Mouse (Mus musculus): ENCODE data around the gene Adipor2. TPM values are rescaled to one million over a fixed set of nuclear protein-coding genes. Genes with fewer than 3 reads are reported as not detected.

The Adipor2 gene
- polyA plus RNA-seq, 1 experiment from 2014 or later, result 15.4 TPM

GRCm38 (mm10) chr6:119332111-119332510, 85.4 kb downstream of the Adipor2 start:
- Histone ChIP-seq H3K9me3 (replicated peaks; ENCODE audit: control insufficient read depth, low read length) (no peaks in the 10 kb centered on the region), H3K4me2 (ENCODE audit: low read depth, low read length) (no peak overlapping the region), H3K9ac (replicated peaks; ENCODE audit: low read length) (no peak overlapping the region), H3K4me1 (ENCODE audit: control insufficient read depth, insufficient read depth, low read length) (no peaks in the 10 kb centered on the region; the same call in 1 of the 2 replicates), H3K4me3 (ENCODE audit: low read depth, low read length) (no peak overlapping the region), H3K36me3 (replicated peaks; ENCODE audit: control insufficient read depth, insufficient read depth, low read depth, low read length) (no peaks in the 10 kb centered on the region), H3K27me3 (ENCODE audit: control insufficient read depth, insufficient read depth, low read length) (peaks cover 32% of the 10 kb centered on the region), H3K27ac (replicated peaks; ENCODE audit: low read depth, low read length) (no peak overlapping the region)
- no peak for ATAC-seq (replicated peaks; ENCODE audit: insufficient number of reproducible peaks, low FRiP score, low TSS enrichment, low read depth)
- WGBS, result 6% methylated on average over 1 of the region's 1 CpGs
- peak; percentile 21 for DNase-seq (ENCODE audit: low spot score)

- H3K4me3 ChIP-seq (ENCODE audit: low read depth, low read length), result peak within 1 kb of the TSS; percentile 29
- ATAC-seq (replicated peaks; ENCODE audit: insufficient number of reproducible peaks, low FRiP score, low TSS enrichment, low read depth), result no peak
- H3K9me3 ChIP-seq (replicated peaks; ENCODE audit: control insufficient read depth, low read length), result no peaks in the 10 kb centered on the region
- no peaks in the 10 kb centered on the region; the same call in 1 of the 2 replicates for H3K4me1 ChIP-seq (ENCODE audit: control insufficient read depth, insufficient read depth, low read length)
- peak; percentile 24 for DNase-seq (ENCODE audit: low spot score)
- H3K36me3 ChIP-seq (replicated peaks; ENCODE audit: control insufficient read depth, insufficient read depth, low read depth, low read length), result no peaks in the 10 kb centered on the region
- WGBS, result under 1% methylated on average over 31 of the region's 31 CpGs
- peaks cover 32% of the 10 kb centered on the region for H3K27me3 ChIP-seq (ENCODE audit: control insufficient read depth, insufficient read depth, low read length)
- H3K9ac ChIP-seq (replicated peaks; ENCODE audit: low read length), result no peak within 1 kb of the TSS
- no peak within 1 kb of the TSS for H3K27ac ChIP-seq (replicated peaks; ENCODE audit: low read depth, low read length)
- H3K4me2 ChIP-seq (ENCODE audit: low read depth, low read length), result peak within 1 kb of the TSS; percentile 53
Measured at GRCm38 (mm10) chr6:119330506-119330905, 87.0 kb downstream of the Adipor2 start, which contains the start of gene Lrtm2. Lrtm2 (minus strand) TSS chr6:119330766.

DNA sequence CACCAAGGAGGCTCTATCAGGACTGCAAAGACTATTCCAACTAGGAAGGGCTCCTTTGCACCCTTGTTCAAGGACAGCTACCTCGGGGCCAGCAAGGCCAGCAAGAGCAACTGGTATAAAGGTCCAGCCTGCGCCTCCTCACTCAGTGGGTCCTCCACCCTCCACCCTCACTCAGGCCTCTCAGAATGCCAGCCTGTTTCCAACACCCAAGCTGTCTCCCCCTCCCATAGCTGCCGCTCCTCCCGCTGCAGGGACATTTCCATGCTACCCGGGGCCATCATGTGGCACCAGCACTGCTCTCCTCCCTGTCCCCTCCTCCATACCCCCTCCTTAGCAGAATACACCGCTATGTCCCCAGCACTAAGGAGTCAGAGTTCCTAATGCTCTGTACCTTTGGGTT, 87.6 kb downstream of the Adipor2 start:
- no peaks in the 10 kb centered on the region; the same call in 1 of the 2 replicates for H3K4me1 ChIP-seq (ENCODE audit: control insufficient read depth, insufficient read depth, low read length)
- ATAC-seq (replicated peaks; ENCODE audit: insufficient number of reproducible peaks, low FRiP score, low TSS enrichment, low read depth), result no peak
- 14% methylated on average over 6 of the region's 6 CpGs for WGBS

DNA sequence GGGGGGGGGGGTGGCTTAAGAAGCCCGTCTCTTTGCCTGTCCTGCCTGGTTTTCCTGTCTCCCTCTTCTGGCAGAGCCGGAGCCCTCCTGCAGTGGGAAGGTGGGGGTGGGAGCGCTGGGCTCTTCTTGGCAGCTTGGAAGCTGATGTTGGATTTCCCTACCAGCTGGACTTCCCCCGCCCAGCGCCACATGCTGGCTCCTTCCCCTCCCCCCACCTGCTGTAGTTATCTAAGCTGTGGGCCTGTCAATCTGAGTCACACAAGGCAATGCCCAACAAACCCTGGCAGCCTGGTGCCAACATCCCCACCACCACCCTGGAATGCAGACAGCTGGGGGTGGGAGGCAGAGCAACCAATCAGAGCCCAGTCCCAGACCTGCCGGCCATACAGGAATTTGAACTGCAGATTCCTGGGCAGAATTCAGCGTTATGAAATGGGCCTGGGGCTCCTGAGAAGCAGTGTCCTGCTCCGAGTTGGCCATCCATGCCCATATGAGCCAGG, 88.2 kb downstream of the Adipor2 start:
- WGBS, result 3% methylated on average over 8 of the region's 8 CpGs
- no peak overlapping the region for H3K4me3 ChIP-seq (ENCODE audit: low read depth, low read length)

More for the DNA sequence above, 87.6 kb downstream of the Adipor2 start:
- Histone ChIP-seq H3K27ac (replicated peaks; ENCODE audit: low read depth, low read length) (no peak overlapping the region), H3K4me2 (ENCODE audit: low read depth, low read length) (peak overlapping the region; percentile 53; the same call in 1 of the 2 replicates), H3K27me3 (ENCODE audit: control insufficient read depth, insufficient read depth, low read length) (peaks cover 32% of the 10 kb centered on the region), H3K9ac (replicated peaks; ENCODE audit: low read length) (no peak overlapping the region), H3K9me3 (replicated peaks; ENCODE audit: control insufficient read depth, low read length) (no peaks in the 10 kb centered on the region), H3K4me3 (ENCODE audit: low read depth, low read length) (no peak overlapping the region), H3K36me3 (replicated peaks; ENCODE audit: control insufficient read depth, insufficient read depth, low read depth, low read length) (no peaks in the 10 kb centered on the region)
- no peak for DNase-seq (ENCODE audit: low spot score)

GRCm38 (mm10) chr6:119328521-119329115, 88.9 kb downstream of the Adipor2 start:
- Histone ChIP-seq H3K27me3 (ENCODE audit: control insufficient read depth, insufficient read depth, low read length) (peaks cover 32% of the 10 kb centered on the region), H3K4me3 (ENCODE audit: low read depth, low read length) (no peak overlapping the region), H3K9ac (replicated peaks; ENCODE audit: low read length) (no peak overlapping the region), H3K4me2 (ENCODE audit: low read depth, low read length) (no peak overlapping the region), H3K36me3 (replicated peaks; ENCODE audit: control insufficient read depth, insufficient read depth, low read depth, low read length) (no peaks in the 10 kb centered on the region), H3K27ac (replicated peaks; ENCODE audit: low read depth, low read length) (no peak overlapping the region), H3K9me3 (replicated peaks; ENCODE audit: control insufficient read depth, low read length) (no peaks in the 10 kb centered on the region), H3K4me1 (ENCODE audit: control insufficient read depth, insufficient read depth, low read length) (no peaks in the 10 kb centered on the region; the same call in 1 of the 2 replicates)
- ATAC-seq (replicated peaks; ENCODE audit: insufficient number of reproducible peaks, low FRiP score, low TSS enrichment, low read depth) (0 out of 2 replicates have a peak, but pooled peaks have one; percentile 7), DNase-seq (ENCODE audit: low spot score) (no peak)
- WGBS, result 7% methylated on average over 11 of the region's 11 CpGs

More for the DNA sequence above, 88.2 kb downstream of the Adipor2 start:
- no peak overlapping the region for H3K27ac ChIP-seq (replicated peaks; ENCODE audit: low read depth, low read length)
- H3K27me3 ChIP-seq (ENCODE audit: control insufficient read depth, insufficient read depth, low read length), result peaks cover 32% of the 10 kb centered on the region
- DNase-seq (ENCODE audit: low spot score), result no peak
- no peaks in the 10 kb centered on the region; the same call in 1 of the 2 replicates for H3K4me1 ChIP-seq (ENCODE audit: control insufficient read depth, insufficient read depth, low read length)
- no peaks in the 10 kb centered on the region for H3K9me3 ChIP-seq (replicated peaks; ENCODE audit: control insufficient read depth, low read length)
- H3K9ac ChIP-seq (replicated peaks; ENCODE audit: low read length), result no peak overlapping the region
- no peaks in the 10 kb centered on the region for H3K36me3 ChIP-seq (replicated peaks; ENCODE audit: control insufficient read depth, insufficient read depth, low read depth, low read length)
- ATAC-seq (replicated peaks; ENCODE audit: insufficient number of reproducible peaks, low FRiP score, low TSS enrichment, low read depth), result peak; percentile 53; the same call in 1 of the 2 replicates
- no peak overlapping the region for H3K4me2 ChIP-seq (ENCODE audit: low read depth, low read length)

DNA sequence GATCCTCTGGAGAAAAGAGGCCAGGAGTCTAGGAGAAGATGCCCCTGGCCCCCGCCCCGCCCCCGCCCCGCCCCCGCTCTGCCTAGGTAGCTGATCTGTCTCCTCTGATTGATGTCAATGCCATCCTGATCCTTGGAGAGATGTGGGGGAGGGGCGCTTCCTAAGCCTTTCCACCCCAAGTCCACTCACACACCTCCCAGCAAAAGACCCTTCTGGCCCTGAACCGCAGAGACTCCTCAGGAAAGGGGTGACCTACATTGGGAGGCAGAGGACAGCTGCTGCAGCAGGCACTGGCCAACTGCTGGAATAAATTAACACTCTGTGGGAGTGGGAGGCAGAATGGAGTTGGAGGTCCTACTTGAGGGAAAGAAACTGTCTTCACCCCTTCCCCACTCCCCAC, 91.0 kb downstream of the Adipor2 start:
- no peaks in the 10 kb centered on the region for H3K36me3 ChIP-seq (replicated peaks; ENCODE audit: control insufficient read depth, insufficient read depth, low read depth, low read length)
- no peak overlapping the region for H3K27ac ChIP-seq (replicated peaks; ENCODE audit: low read depth, low read length)
- no peak overlapping the region for H3K9ac ChIP-seq (replicated peaks; ENCODE audit: low read length)
- 41% methylated on average over 7 of the region's 7 CpGs for WGBS
- H3K4me1 ChIP-seq (ENCODE audit: control insufficient read depth, insufficient read depth, low read length), result no peaks in the 10 kb centered on the region; the same call in 1 of the 2 replicates
- no peaks in the 10 kb centered on the region for H3K9me3 ChIP-seq (replicated peaks; ENCODE audit: control insufficient read depth, low read length)
- ATAC-seq (replicated peaks; ENCODE audit: insufficient number of reproducible peaks, low FRiP score, low TSS enrichment, low read depth) (no peak), DNase-seq (ENCODE audit: low spot score) (no peak)
- no peak overlapping the region for H3K4me2 ChIP-seq (ENCODE audit: low read depth, low read length)
- peaks cover 29% of the 10 kb centered on the region for H3K27me3 ChIP-seq (ENCODE audit: control insufficient read depth, insufficient read depth, low read length)
- no peak overlapping the region for H3K4me3 ChIP-seq (ENCODE audit: low read depth, low read length)

DNA sequence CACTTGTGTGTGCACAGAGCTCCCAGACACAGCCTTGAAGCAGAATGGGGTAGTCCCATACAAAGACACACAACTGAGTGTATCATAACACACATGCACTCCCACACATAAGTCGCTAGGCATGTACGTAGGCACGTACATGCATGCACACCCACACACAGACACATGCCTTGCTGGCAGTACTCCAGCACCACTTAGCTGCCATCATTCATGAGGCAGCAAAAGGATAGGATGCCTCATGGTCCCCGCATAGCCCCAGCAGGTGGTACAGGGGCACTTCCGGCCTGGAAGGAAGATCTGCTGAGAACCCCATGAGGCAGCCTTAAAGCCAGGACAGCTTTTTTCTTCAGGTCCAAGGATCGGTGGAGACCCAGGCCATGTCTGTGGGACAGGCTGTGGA, 91.5 kb downstream of the Adipor2 start:
- H3K4me2 ChIP-seq (ENCODE audit: low read depth, low read length), result no peak overlapping the region
- H3K9me3 ChIP-seq (replicated peaks; ENCODE audit: control insufficient read depth, low read length), result no peaks in the 10 kb centered on the region
- no peak overlapping the region for H3K9ac ChIP-seq (replicated peaks; ENCODE audit: low read length)
- WGBS, result 78% methylated on average over 6 of the region's 6 CpGs
- no peaks in the 10 kb centered on the region for H3K36me3 ChIP-seq (replicated peaks; ENCODE audit: control insufficient read depth, insufficient read depth, low read depth, low read length)
- DNase-seq (ENCODE audit: low spot score) (no peak), ATAC-seq (replicated peaks; ENCODE audit: insufficient number of reproducible peaks, low FRiP score, low TSS enrichment, low read depth) (no peak)
- no peaks in the 10 kb centered on the region; the same call in 1 of the 2 replicates for H3K4me1 ChIP-seq (ENCODE audit: control insufficient read depth, insufficient read depth, low read length)
- H3K27ac ChIP-seq (replicated peaks; ENCODE audit: low read depth, low read length), result no peak overlapping the region
- H3K4me3 ChIP-seq (ENCODE audit: low read depth, low read length), result no peak overlapping the region
- peaks cover 29% of the 10 kb centered on the region for H3K27me3 ChIP-seq (ENCODE audit: control insufficient read depth, insufficient read depth, low read length)

DNA sequence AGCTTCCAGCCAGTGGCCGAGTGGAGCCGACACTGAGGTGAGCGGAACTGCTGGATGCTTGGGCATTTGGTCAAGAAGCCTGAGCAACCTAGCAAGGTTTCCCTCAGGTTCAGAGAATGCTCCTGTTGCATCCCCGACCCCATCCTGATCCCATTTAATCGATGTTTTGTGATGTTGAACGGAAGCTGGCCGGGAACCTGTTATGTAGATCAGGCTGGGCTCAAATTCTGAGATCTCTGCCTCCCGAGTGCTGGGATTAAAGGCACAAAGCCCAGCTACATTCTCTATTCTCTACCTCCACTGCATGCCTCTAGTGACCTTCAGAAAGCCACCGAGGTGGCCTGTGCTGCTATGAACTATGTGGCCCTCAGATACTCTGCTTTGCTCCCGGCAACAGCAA, 92.7 kb downstream of the Adipor2 start:
- no peak overlapping the region for H3K9ac ChIP-seq (replicated peaks; ENCODE audit: low read length)
- WGBS, result 51% methylated on average over 10 of the region's 10 CpGs
- H3K4me1 ChIP-seq (ENCODE audit: control insufficient read depth, insufficient read depth, low read length), result no peaks in the 10 kb centered on the region; the same call in 1 of the 2 replicates
- H3K27me3 ChIP-seq (ENCODE audit: control insufficient read depth, insufficient read depth, low read length), result peaks cover 17% of the 10 kb centered on the region
- no peak overlapping the region for H3K4me2 ChIP-seq (ENCODE audit: low read depth, low read length)
- no peak overlapping the region for H3K27ac ChIP-seq (replicated peaks; ENCODE audit: low read depth, low read length)
- ATAC-seq (replicated peaks; ENCODE audit: insufficient number of reproducible peaks, low FRiP score, low TSS enrichment, low read depth), result no peak
- DNase-seq (ENCODE audit: low spot score), result no peak
- no peaks in the 10 kb centered on the region for H3K36me3 ChIP-seq (replicated peaks; ENCODE audit: control insufficient read depth, insufficient read depth, low read depth, low read length)
- H3K4me3 ChIP-seq (ENCODE audit: low read depth, low read length), result no peak overlapping the region
- H3K9me3 ChIP-seq (replicated peaks; ENCODE audit: control insufficient read depth, low read length), result no peaks in the 10 kb centered on the region
